Mouse (Mus musculus): ENCODE results near the gene Synpo2. TPM values are rescaled to one million over a fixed set of nuclear protein-coding genes. Genes with fewer than 3 reads are reported as not detected.

The Synpo2 gene
- total RNA-seq, 2 experiments from 2014 or later: 2.3 to 3.6 TPM

DNA sequence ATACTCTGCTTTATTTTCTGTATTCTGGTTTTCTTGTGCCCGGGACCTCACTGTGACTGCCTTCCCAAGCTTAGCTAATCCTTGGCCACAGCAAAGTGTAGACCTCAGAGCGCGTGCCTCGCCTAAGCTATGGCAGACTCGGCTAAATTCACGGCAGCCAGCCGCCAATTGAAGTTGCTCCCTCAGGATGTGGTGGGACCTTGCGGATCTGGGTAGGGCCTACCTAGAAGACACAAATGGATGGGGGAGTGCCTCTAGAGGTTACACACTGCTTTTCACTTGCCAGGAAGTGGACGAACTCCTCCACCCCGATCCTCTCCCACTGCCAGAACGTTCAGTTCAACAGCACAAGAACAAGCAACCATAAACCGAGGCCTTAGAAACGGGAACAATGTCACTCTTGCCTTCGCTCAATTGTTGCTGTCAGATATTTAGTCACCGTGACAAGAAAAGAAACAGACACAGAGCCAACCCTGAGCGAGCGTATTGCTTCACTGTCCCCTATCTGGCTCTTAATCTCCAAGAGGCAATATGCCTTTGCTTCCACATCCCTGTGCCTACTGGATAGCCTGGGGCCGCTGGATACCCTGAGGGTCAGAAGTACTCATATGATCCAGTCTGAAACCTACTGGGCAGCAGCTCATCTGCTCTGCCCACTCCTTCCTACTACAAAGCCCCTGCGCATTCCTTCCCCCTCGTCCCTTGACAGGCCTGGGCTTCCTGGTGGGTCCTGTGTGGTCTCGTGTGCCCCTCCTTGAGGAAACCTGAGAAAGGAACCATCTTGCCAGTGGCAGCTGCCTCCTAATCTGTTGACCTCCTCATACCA, 62.2 kb downstream of the Synpo2 start:
- ATAC-seq (replicated peaks; ENCODE audit: low FRiP score, low TSS enrichment, poor library complexity, severe bottlenecking): peak; percentile 29; the same call in 1 of the 2 replicates

DNA sequence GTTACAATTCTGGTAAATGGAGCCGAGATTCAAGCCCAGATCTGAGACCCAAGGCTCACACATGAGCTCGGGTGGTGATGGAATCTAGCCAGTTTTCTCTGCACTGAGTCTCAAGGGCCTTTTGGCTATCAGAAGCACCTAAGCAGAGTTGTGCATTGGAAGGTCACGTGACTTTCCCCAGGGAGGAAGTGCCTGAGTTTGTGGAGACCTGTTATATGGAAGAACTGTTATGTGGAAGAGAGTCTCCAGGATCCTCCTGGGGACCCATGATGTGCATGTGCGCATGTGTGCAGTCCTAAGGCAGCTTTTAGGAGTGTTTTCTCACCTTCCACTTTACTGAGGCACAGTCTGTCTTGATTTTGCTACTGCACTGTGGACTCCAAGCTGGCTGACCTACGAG, 63.8 kb downstream of the Synpo2 start:
- no peak for ATAC-seq (replicated peaks; ENCODE audit: low FRiP score, low TSS enrichment, poor library complexity, severe bottlenecking)

DNA sequence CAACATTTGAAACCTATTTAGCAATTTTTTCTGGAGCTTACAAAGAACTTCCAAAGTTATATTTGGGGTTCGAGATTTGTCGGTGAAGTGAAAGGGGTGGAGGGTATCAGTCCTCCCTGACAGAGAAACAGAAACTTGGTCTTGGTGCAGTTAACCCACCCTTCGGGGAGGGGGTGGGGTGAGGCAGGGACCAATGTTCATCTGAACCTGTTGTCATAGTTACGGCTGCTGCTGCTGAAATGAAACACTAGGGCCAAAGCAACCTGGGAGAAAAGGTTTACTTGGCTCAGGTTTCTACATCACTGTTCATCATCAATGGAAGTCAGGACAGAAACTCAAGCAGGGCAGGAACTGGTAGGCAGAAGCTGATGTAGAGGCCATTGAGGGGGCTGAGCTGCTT, 66.6 kb downstream of the Synpo2 start:
- ATAC-seq (replicated peaks; ENCODE audit: low FRiP score, low TSS enrichment, poor library complexity, severe bottlenecking): no peak

DNA sequence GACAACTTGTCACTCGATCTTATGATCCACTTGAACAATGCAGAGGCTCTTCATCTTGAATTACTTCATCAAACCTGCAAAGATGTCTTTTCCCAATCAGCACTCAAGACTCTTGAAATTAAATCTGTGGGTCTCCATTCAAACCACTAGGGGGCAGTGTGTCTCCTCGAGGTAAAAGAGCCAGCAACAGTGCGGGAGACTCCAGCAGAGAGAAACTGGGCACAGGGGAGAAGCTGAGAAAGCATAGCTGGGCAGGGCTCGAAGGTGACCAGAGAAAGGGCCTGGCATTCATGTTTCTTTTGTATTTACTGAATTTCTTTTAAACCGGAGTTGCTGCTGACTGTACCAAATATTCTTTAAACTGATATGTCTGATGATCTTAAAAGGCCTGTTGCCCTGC, 67.1 kb downstream of the Synpo2 start:
- peak; percentile 81 for ATAC-seq (replicated peaks; ENCODE audit: low FRiP score, low TSS enrichment, poor library complexity, severe bottlenecking)

DNA sequence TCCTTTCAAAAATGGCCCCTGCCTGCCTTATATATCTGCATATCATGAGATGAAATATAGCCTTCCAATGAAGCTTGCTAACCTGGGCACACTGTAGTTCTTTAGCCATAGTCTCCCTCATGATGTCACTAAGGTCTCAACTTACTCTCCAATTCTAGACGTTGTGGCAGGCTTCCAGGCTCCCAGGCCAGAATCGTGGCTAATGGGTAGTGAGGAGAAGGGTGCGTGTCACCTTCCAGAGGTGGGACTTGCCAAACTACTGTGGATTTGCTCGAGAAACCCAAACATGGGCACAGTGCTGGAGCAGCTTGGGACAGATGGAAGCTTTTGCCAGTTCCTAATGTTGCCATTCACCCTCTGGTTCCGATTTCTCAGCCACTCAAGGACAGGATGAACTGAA, 69.5 kb downstream of the Synpo2 start:
- no peak for ATAC-seq (replicated peaks; ENCODE audit: low FRiP score, low TSS enrichment, poor library complexity, severe bottlenecking)

DNA sequence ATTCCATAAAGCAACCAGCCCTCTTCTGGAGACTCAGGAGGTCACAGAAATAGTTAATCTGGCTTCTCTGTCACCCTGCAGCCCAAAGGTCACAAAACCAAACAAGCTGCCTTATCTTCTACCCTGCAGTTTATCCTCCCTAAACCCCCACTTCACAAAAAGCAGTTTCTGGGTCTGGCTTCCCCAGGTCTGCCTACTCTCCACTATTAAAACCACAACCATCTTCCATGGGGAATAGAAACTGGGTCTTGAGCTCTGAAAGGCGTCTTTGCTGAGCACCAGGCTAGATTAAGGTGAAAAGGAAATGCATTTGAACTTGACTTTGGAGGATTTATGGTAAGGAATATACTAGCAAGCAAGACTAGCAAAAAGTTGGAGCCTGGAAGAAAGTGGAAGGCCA, 71.8 kb downstream of the Synpo2 start:
- peak; percentile 27; the same call in 1 of the 2 replicates for ATAC-seq (replicated peaks; ENCODE audit: low FRiP score, low TSS enrichment, poor library complexity, severe bottlenecking)

DNA sequence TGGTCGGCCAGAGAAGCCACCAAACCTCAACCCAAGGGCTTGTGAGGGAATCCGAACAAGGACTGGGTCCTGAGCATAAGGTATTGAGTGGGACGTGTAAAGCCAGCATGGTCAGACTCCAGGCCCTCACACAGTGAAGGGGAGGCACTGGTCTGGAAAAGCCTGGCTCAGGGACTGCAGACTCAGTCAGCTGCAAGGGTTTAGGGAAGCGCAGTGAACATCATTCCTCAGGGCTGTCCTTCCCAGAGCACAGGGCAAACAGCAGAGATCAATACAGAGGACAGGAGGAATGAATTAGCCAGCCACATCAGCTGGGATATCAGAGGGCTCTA, 72.8 kb downstream of the Synpo2 start:
- ATAC-seq (replicated peaks; ENCODE audit: low FRiP score, low TSS enrichment, poor library complexity, severe bottlenecking): no peak

DNA sequence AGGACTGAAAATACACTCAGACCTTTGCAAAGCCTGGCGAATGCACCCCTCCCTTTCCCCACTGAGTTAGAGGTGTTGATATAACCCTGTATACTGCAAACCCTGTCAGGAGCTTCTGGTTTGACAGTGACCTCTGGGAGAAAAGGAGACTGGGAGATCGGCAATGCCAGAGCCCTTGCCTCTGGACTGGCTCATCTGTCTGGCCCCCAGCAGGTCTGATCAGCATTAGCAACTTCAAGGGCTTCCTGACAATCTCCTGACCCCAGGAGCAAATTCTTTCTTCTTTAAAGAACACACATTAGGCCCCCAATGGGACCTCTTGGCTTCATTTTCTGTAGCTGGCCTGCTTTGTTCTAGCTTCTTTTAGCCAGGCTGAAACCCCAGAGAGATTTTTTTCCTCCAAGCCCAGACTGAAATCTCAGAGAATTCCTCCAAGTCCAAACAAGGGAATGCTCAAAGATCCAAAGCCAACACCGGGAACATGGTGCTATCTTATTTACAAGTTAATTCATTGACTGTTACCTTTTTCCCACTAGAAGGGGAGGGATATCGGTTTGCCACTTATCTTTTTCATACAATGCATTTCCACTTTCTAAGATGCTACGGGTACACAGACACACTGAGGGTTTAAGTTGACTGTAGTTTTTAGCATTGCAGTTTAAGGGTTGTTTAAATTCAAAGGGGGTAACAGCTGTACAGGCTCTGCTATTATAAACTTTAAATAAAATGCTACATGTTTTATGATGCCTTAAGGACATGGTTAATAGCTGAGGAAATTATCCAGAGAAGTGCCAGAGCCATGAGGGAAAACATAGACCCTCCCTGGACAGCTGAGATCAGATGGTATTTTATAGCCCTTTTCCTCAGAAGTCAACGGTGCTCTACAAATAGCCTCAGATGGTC, 73.4 kb downstream of the Synpo2 start:
- ATAC-seq (replicated peaks; ENCODE audit: low FRiP score, low TSS enrichment, poor library complexity, severe bottlenecking): no peak

DNA sequence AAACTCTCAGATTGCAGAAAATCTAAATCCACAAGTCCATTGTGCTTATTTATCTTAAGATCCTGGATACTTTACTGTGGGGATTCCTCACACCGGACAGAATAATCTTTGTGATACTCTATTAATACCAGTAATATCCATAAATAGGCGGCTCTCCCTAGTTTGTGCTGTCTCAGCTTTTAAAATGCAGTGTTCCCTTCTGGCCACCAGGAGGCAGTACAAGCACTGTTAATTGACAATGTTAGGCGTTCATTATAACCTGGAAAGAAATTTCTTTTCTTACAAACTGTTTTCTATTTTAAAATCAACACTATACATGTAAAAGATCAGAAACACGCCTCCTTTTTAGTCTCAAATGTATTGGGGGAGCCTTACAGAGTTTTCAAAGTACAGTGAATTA, 75.2 kb downstream of the Synpo2 start:
- peak; percentile 50; the same call in 1 of the 2 replicates for ATAC-seq (replicated peaks; ENCODE audit: low FRiP score, low TSS enrichment, poor library complexity, severe bottlenecking)

DNA sequence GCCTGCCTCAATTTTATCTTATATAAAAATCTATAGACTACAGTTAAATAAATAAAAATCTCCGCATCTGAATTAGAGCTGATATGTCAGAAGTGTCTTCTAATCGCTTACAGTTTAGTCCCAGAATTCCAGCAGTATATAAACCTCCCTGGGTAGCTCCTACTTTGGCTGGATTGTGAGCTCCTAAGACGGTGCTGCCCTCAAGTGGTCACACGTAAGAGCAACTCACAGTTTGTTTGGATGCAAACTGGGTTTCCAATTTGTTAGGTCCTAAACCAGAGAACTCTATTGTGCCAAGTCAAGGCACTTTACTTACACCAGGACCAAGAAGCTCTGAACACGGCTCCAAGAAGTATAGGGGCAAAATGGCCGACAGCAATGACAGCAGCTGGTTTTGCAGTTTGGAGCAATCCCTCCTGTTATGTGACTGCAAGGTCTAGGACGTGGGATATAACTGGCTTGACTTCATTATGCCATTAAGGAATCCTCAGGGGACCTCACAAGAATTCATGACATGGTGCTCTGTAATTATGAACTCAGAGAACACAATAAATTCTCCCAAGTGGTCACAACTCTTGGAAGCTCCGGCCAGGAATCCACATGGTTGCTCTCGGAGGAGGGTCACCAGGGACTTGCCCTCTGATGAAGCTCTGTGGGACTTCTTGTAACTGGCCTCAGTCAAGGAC, 76.7 kb downstream of the Synpo2 start:
- ATAC-seq (replicated peaks; ENCODE audit: low FRiP score, low TSS enrichment, poor library complexity, severe bottlenecking): peak; percentile 64

DNA sequence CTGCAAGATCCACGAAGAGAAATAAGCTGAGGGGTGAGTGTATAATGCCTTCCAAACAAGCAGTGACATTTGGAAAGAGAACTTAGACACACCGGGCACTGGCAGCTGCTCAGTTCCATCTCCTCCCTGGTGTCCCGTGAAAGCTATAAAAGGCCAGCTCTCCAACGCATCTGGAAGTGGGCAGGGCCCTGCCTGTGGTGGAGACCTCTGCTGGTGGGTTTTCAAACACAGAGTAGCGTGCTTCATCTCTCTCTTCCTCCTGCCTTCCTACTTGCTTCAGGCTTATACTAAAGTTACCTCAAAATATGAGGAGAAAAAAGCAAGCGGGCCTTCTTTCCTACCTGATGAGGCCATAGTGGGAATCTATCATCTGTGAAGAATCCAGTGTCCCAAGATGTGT, 77.4 kb downstream of the Synpo2 start:
- ATAC-seq (replicated peaks; ENCODE audit: low FRiP score, low TSS enrichment, poor library complexity, severe bottlenecking): peak; percentile 77

DNA sequence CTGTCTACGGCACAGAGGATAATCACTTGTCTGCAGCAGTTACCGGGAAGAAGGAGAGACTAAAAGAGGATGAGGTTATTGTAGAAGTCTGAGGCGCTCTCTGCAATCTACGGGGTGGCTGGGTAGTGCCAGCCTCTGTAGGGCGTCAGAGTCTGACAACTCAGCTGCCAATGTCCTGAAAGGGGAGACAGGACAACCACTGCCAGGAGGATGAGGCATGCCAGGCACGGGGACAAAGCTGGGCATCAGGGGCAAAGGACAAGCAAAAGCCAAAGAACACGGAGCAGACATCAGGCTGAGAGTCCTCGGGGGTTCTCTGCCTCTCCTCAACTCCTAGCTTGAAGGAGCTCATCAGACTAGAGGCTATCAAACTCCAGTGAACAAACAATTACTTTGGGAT, 82.6 kb downstream of the Synpo2 start:
- ATAC-seq (replicated peaks; ENCODE audit: low FRiP score, low TSS enrichment, poor library complexity, severe bottlenecking): no peak

DNA sequence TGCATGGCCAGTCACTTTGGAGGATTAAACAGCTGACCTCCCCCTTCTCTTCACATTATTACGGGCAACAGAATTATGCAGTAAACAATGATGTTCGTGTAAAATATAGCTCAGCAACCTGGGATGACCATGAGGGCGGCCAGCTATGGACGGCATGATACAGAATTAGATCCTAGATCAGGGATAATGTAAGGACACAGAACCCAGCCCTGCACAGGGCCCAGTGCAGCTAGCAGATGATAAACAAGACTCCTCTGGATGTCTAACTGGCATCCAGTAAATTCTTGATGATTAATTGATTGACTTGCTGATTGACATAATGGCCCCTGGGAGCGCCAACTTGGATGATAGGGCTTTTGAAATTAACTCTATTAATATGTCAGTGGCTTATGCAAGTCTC, 83.0 kb downstream of the Synpo2 start:
- ATAC-seq (replicated peaks; ENCODE audit: low FRiP score, low TSS enrichment, poor library complexity, severe bottlenecking): no peak

DNA sequence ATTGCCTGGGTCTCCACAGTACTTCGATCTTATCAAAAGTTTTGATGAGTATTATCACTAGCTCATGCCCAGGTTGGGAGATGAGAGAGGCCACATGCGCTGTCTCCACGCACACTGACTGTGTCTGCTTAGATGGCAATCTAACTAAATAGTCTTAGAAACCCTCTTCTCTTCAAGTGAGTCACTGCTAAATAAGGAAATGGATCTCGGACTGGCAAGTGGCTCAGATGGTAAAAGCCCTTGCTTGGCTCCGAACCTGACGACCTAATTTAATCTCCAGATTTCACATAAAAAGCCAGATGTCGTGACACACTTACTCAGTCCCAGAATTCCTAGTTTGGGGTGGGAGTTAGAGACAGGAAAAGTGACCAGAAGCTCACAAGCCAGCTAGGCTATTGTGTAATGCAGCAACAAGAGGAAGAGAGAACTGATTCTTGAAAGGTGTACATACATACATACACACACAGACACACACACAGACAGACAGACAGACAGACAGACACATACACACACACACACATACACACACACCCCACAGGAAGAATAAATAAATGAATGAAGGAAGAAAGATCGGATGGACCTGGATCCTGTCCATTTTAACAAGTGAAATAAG, 85.3 kb downstream of the Synpo2 start:
- no peak for ATAC-seq (replicated peaks; ENCODE audit: low FRiP score, low TSS enrichment, poor library complexity, severe bottlenecking)

DNA sequence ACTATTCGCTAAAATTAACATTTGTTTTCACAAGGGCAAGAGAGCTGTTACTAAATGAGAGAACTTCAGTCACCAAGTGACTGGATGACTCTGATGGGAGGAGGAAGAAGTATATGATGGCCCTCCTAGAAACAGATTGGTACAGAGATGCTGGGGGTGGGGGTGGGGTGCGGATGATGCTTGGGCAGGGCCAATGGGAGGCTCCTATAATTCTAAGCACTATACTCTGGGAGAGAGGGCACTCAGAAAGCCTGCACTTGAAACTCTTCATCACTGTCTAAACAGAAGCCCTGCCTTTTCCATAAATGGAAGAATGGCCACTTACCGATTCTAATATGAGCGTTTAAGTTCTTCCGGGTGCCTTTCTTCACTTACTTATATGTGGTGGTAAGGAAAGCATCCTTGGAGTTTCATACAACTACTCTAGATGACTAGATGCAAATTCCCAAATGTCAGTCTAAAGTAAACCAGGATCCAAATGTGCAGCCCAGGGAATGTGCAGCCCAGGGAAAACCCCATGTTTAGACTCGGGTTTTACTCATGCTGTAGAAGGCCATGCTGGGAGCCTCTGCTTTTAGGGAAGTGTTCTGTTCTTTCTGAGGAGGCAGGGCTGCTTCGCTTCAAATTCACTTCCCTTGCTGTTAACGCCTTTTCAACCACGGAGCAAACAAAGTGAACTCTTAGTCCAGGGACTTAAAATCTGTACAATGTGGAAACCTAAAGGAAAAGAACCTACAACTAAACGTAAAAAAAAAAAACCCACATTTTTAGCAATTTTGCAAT, 86.4 kb downstream of the Synpo2 start:
- ATAC-seq (replicated peaks; ENCODE audit: low FRiP score, low TSS enrichment, poor library complexity, severe bottlenecking): no peak

DNA sequence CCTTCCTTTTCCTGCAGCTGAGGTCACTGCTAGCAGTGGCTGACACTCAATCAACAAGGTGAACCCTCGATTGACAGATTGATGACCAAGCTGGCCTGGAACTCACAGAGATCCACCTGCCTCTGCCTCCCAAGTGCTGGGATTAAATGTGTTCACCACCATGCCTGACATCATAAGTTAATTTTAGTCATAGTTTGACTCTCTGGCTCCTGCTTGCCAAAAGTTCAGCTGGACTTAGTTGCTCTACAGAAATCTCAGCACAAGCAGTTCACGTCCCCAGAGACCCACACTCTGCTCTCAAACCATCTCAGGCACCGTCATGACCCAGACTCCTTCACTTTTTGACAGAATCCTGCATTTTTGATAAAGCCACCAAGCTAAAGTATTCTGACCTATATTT, 87.3 kb downstream of the Synpo2 start:
- ATAC-seq (replicated peaks; ENCODE audit: low FRiP score, low TSS enrichment, poor library complexity, severe bottlenecking): no peak

DNA sequence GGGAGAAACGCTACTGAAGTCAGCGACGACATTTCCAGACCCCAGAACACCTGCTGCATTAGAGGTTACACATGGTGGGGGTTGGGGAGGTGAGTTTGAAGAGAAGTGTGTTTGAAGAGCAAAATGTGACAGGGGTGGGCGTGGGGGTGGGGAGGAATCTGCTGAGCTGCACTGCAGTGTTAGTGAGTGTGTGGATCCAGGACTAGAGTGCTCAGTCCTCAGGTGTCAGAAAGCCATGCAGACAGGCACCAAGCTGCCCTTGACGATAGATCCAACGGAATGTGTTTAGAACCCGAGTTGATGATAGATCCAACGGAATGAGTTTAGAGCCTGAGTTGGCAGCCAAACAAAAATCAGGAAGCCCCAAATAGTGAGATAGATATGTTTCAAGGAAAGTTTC, 89.4 kb downstream of the Synpo2 start:
- ATAC-seq (replicated peaks; ENCODE audit: low FRiP score, low TSS enrichment, poor library complexity, severe bottlenecking): no peak

DNA sequence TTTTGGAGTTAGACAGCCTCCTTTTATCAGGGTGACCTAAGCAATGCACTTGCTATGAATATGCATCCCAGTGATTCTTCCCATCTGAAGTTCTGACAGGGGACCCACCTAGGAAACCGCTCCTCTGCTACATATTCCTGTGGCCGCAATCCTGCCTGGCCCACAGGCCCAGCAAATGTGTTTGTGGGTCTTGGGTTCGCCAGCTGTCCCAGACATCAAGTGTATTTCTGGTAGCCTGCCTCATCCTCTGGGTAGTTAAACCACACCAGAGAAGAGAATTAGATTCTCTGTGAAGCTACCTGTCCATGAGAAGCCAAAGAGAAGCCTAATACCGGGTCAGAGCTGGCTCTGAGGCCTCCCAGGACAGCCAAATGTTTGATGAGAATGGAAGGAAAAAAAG, 90.0 kb downstream of the Synpo2 start:
- ATAC-seq (replicated peaks; ENCODE audit: low FRiP score, low TSS enrichment, poor library complexity, severe bottlenecking): no peak

DNA sequence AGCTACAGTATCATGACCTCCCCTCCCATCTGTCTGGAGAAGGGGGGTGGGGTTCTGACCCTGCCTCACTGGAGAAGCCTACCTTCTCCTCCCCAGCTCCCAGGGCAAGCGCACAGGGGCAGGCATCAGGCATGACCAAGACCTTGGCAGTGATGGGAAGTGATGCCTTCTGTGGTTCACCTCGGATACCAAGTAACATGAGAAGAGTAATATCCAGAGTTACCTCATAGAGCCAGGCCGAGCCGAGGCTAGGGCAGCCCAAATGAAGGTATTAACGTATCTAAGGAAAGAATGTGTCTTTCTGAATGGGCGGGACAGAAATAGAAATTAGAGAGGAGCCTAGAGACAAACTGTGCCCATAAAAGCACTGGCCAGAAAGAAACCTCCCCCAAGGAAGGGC, 92.5 kb downstream of the Synpo2 start:
- no peak for ATAC-seq (replicated peaks; ENCODE audit: low FRiP score, low TSS enrichment, poor library complexity, severe bottlenecking)
